ENCODE assay signal across 6 mouse cellular contexts in genomic region chr8:115437956-115438355, GRCm38 (mm10).
"Had no signal": no experiment of that assay in that cellular context is flagged by ENCODE, and none has a peak within 500 bp of the region (broad histone marks: within the 10 kb centered on the region; RNA-seq: fewer than 3 reads in every experiment).

No protein-coding gene starts in this region.

- DNase-seq: lung, adult 2 months; lung, postnatal 14 days; lung, postnatal 36 days; right cerebral cortex, postnatal 14 days; thymus, adult 2 months; thymus, postnatal 4 days had no signal
